Comparison of ENCODE assay signal across 19 mouse cellular contexts in genomic region chr10:84632005-84632404, GRCm38 (mm10). TPM values are rescaled to one million over a fixed set of nuclear protein-coding genes. Genes with fewer than 3 reads are reported as not detected.
DNase-seq lines count a peak whose midpoint lies in the region; ATAC-seq lines count a peak whose summit lies in the region.
"Had no signal": no experiment of that assay in that cellular context is flagged by ENCODE, and none has a peak within 500 bp of the region (broad histone marks: within the 10 kb centered on the region; RNA-seq: fewer than 3 reads in every experiment).

No protein-coding gene starts in this region.

- H3K27me3 ChIP-seq in megakaryocyte, embryonic 14.5 days (replicated peaks) = no peaks in the 10 kb centered on the region
- H3K27me3 ChIP-seq: embryonic facial prominence, embryonic 12.5 days; forebrain, embryonic 12.5 days; heart, embryonic 12.5 days had no signal

- H3K4me1 ChIP-seq in megakaryocyte, embryonic 14.5 days = peaks cover 19% of the 10 kb centered on the region
- H3K4me1 ChIP-seq: embryonic facial prominence, embryonic 12.5 days; forebrain, embryonic 12.5 days; heart, embryonic 12.5 days; hindbrain, embryonic 10.5 days had no signal

- H3K36me3 ChIP-seq in megakaryocyte, embryonic 14.5 days (replicated peaks; ENCODE audit: low read length) = peaks cover 80% of the 10 kb centered on the region

- DNase-seq in thymus, postnatal 14 days = peak; percentile 27
- no peak for DNase-seq in thymus, postnatal 10 days (ENCODE audit: low spot score in 2 of 2)
- no peak for DNase-seq in heart, adult 18-20 months
- no peak for DNase-seq in heart, adult 9 months (ENCODE audit: low spot score in 2 of 2)
- DNase-seq: adrenal gland, postnatal 10 days; B cell, adult 2 months; cerebellum, adult 11 months; cerebellum, adult 8-10 months; cerebellum, postnatal 25 days; gastrocnemius, postnatal 10 days; heart, adult 2 months had no signal

- no peaks in the 10 kb centered on the region for H3K9me3 ChIP-seq in megakaryocyte, embryonic 14.5 days
- H3K9me3 ChIP-seq: embryonic facial prominence, embryonic 12.5 days; forebrain, embryonic 12.5 days; heart, embryonic 12.5 days; hindbrain, embryonic 10.5 days had no signal

- peak overlapping the region; percentile 34 for H3K4me3 ChIP-seq in megakaryocyte, embryonic 14.5 days (replicated peaks)
- H3K4me3 ChIP-seq: embryonic facial prominence, embryonic 12.5 days; forebrain, embryonic 12.5 days; heart, adult 2 months; heart, embryonic 12.5 days; hindbrain, embryonic 10.5 days had no signal

- ATAC-seq in megakaryocyte, adult 5-6 weeks (ENCODE audit: poor library complexity, severe bottlenecking) = no peak
- ATAC-seq in inflammation-experienced regulatory T-cells, adult 6 months = peak; percentile 76
- ATAC-seq: forebrain, embryonic 16.5 days had no signal

RNA-seq across cellular contexts. Expression of gene Polr3b, which starts 9.9 kb away (rescaled TPM):
- polyA plus RNA-seq in megakaryocyte, embryonic 14.5 days (2012; ENCODE audit: insufficient read depth, low replicate concordance) = 3.2 TPM in 1 of 2 replicates, not detected in the other
- 20.0 and 20.1 TPM in 2 replicates for total RNA-seq in megakaryocyte, adult 5-6 weeks (2015)
- total RNA-seq in megakaryocyte, adult 5-6 weeks (2017) = 26.3 and 28.7 TPM in 2 replicates
- polyA plus RNA-seq in inflammation-experienced regulatory T-cells, adult 6 months (2017; shearing (Covaris generic)) = 10 to 100 TPM; 14.2 to 16.8 (median 15.2) TPM
- 10 to 100 TPM; 11.5 to 12.6 TPM for total RNA-seq in heart, adult 18-20 months (2021)

RNA-seq across cellular contexts. Expression of gene Tcp11l2, which starts 55.6 kb away (rescaled TPM):
- 0.15 TPM in 1 of 2 replicates, not detected in the other for polyA plus RNA-seq in megakaryocyte, embryonic 14.5 days (2012; ENCODE audit: insufficient read depth, low replicate concordance)
- total RNA-seq in megakaryocyte, adult 5-6 weeks (2015) = 54.8 and 59.3 TPM in 2 replicates
- total RNA-seq in megakaryocyte, adult 5-6 weeks (2017) = 29.7 and 36.1 TPM in 2 replicates
- polyA plus RNA-seq in inflammation-experienced regulatory T-cells, adult 6 months (2017; shearing (Covaris generic)) = 100 to 1,000 TPM; 111 to 212 (median 193) TPM
- total RNA-seq in heart, adult 18-20 months (2021) = 100 to 1,000 TPM; 105 to 143 TPM
